Mouse (Mus musculus) fat pad, adult 2 months (tissue): ENCODE results near the gene Vmn1r116.
"Not testable (repeated sequence)": the region's sequence is repeated elsewhere in the genome, so short reads cannot be mapped to it uniquely, and the experiment has no call there.

Experiments used
- DNase-seq: peaks from one replicate; pipeline ENCODE4 v3.0.0-alpha.2; 2011; ENCODE audit warnings: low read depth, low spot score; ENCODE audit errors: extremely low read depth

Vmn1r116 gene

GRCm38 (mm10) chr7:20871956-20872355 lies at the start of gene Vmn1r116:
Gene Vmn1r116, plus strand, starts transcription at chr7:20872256.
- DNase-seq = not testable (repeated sequence)

GRCm38 (mm10) chr7:20844885-20845284 lies 27.2 kb upstream of the Vmn1r116 start, which contains the start of gene Vmn1r115:
Gene Vmn1r115, minus strand, starts transcription at chr7:20844985.
- DNase-seq = not testable (repeated sequence)

GRCm38 (mm10) chr7:20884021-20884420 lies 12.0 kb downstream of the Vmn1r116 start, which contains the start of gene Vmn1r117:
Gene Vmn1r117, minus strand, starts transcription at chr7:20884121.
- DNase-seq = not testable (repeated sequence)

GRCm38 (mm10) chr7:20912247-20912646 lies 40.2 kb downstream of the Vmn1r116 start, which contains the start of gene Vmn1r118:
Gene Vmn1r118, minus strand, starts transcription at chr7:20912347.
- not testable (repeated sequence) for DNase-seq
